Mouse (Mus musculus): ENCODE data around the gene Awat2.

DNA sequence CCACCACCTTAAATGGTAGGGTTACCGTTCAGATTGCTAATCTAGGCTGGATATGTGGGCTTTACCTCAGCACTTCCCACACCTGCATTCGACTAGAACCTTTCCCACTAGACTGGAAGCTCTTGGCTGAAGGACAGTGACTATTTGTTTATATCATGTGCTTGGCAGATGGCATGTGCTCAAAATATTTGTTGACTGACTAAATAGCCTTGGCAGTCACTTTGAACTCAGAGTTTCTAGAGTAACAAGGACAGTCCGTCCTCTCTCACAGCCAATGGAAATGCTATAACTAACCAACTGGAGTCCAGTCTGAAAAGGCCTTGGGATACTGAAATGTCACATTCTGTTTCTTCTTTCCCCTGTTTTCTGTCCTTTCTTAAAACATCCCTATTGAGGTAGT lies 29.0 kb upstream of the Awat2 start:
- no peak for TF ChIP-seq EP300 (optimal IDR thresholded peaks at IDR 0.05)
- no peak for TF ChIP-seq CTCF (IDR thresholded peaks at IDR 0.05; ENCODE audit: low read depth)

Data from stomach, postnatal 0 days (tissue).